Mouse (Mus musculus) spleen, embryonic (tissue): ENCODE results near the gene Fgf3.

ENCODE experiments used
- CTCF ChIA-PET: fragments of 350-600 bp; sonication (Branson Sonifier 250); formaldehyde crosslinking; loops from one replicate; lab custom pipeline; 2022; lab: Charles Lee

Fgf3 gene

GRCm38 (mm10) chr7:144837891-144838488 lies at the start of gene Fgf3:
Fgf3 (plus strand) TSS chr7:144838083.
- CTCF ChIA-PET = no interaction called here

GRCm38 (mm10) chr7:144788631-144789030 lies 49.3 kb upstream of the Fgf3 start:
- CTCF ChIA-PET = no interaction called here

- CTCF ChIA-PET = no interaction called here
Measured at GRCm38 (mm10) chr7:144789601-144790556, 48.0 kb upstream of the Fgf3 start.

GRCm38 (mm10) chr7:144791426-144791825 lies 46.5 kb upstream of the Fgf3 start:
- CTCF ChIA-PET = no interaction called here

- CTCF ChIA-PET = no interaction called here
Measured at GRCm38 (mm10) chr7:144793296-144793695, 44.6 kb upstream of the Fgf3 start.

- CTCF ChIA-PET = no interaction called here
Measured at GRCm38 (mm10) chr7:144795976-144796474, 41.9 kb upstream of the Fgf3 start.

- CTCF ChIA-PET = no interaction called here
Measured at GRCm38 (mm10) chr7:144796986-144797735, 40.7 kb upstream of the Fgf3 start.

- CTCF ChIA-PET = no interaction called here
Measured at GRCm38 (mm10) chr7:144798471-144798870, 39.4 kb upstream of the Fgf3 start.

- CTCF ChIA-PET = no interaction called here
Measured at GRCm38 (mm10) chr7:144807036-144807435, 30.8 kb upstream of the Fgf3 start.

- CTCF ChIA-PET = no interaction called here
Measured at GRCm38 (mm10) chr7:144807976-144808577, 29.8 kb upstream of the Fgf3 start.

GRCm38 (mm10) chr7:144811521-144811920 lies 26.4 kb upstream of the Fgf3 start:
- CTCF ChIA-PET = no interaction called here

- CTCF ChIA-PET = no interaction called here
Measured at GRCm38 (mm10) chr7:144821901-144822300, 16.0 kb upstream of the Fgf3 start.

GRCm38 (mm10) chr7:144823988-144824387 lies 13.9 kb upstream of the Fgf3 start:
- CTCF ChIA-PET = interaction anchor here (0.6 kb wide), 1 partner anchor 22 kb away, joined by 9 read pairs; no protein-coding TSS in a partner anchor

- CTCF ChIA-PET = no interaction called here
Measured at GRCm38 (mm10) chr7:144828369-144828768, 9.5 kb upstream of the Fgf3 start.

GRCm38 (mm10) chr7:144838522-144839503 lies 930 bp downstream of the Fgf3 start:
- CTCF ChIA-PET = no interaction called here

GRCm38 (mm10) chr7:144846158-144846557 lies 8.3 kb downstream of the Fgf3 start:
- CTCF ChIA-PET = interaction anchor here (0.6 kb wide), 1 partner anchor 65 kb away, joined by 3 read pairs; no protein-coding TSS in a partner anchor

- CTCF ChIA-PET = no interaction called here
Measured at GRCm38 (mm10) chr7:144847067-144847466, 9.2 kb downstream of the Fgf3 start, which contains the start of gene Fgf4. Fgf4 (plus strand) TSS chr7:144847367.

- CTCF ChIA-PET = no interaction called here
Measured at GRCm38 (mm10) chr7:144851321-144851720, 13.4 kb downstream of the Fgf3 start.

- CTCF ChIA-PET = no interaction called here
Measured at GRCm38 (mm10) chr7:144854966-144855365, 17.1 kb downstream of the Fgf3 start.

- CTCF ChIA-PET = no interaction called here
Measured at GRCm38 (mm10) chr7:144857158-144857557, 19.3 kb downstream of the Fgf3 start.
